ENCODE assay signal across 9 mouse cellular contexts in the genomic region with DNA sequence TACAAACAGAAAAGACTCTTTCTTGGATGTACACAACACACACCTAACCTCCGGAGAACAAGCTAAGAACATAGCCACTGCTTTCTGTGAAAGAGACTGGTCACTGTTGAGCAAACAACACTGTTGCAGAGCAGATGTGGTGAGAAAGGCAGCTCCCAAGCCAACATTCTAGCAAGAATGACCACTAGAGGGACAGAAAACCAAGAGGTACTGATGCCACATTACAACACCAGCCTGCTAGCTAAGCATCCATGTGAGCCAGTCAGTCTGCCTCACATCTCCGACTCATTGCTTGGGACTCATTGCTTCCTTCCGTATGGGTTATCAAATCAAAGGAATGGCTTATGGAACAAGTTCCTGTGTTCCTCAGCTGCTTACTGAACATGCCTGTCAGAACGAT. TPM values are rescaled to one million over a fixed set of nuclear protein-coding genes. Genes with fewer than 3 reads are reported as not detected.
DNase-seq lines count a peak whose midpoint lies in the region; ATAC-seq and TF ChIP-seq lines count a peak whose summit lies in the region.
"Had no signal": no experiment of that assay in that cellular context is flagged by ENCODE, and none has a peak within 500 bp of the region (broad histone marks: within the 10 kb centered on the region; RNA-seq: fewer than 3 reads in every experiment).

No protein-coding gene starts in this region.

- TF ChIP-seq EP300 in liver, embryonic 14.5 days (IDR thresholded peaks at IDR 0.05; ENCODE audit: low read depth): no peak

- no peak for ATAC-seq in liver, embryonic 14.5 days (ENCODE audit: insufficient read depth)
- ATAC-seq in granulocyte monocyte progenitor cell, adult 5-6 weeks (replicated peaks; ENCODE audit: poor library complexity, severe bottlenecking): peak; percentile 90
- ATAC-seq in megakaryocyte-erythroid progenitor cell, adult 5-6 weeks (replicated peaks; ENCODE audit: low FRiP score, low TSS enrichment, poor library complexity, severe bottlenecking): peak; percentile 88

- no peaks in the 10 kb centered on the region for H3K9me3 ChIP-seq in liver, embryonic 14.5 days (ENCODE audit: control insufficient read depth, low read length)
- H3K9me3 ChIP-seq: heart, embryonic 15.5 days had no signal

- no peak overlapping the region for H3K27ac ChIP-seq in liver, embryonic 14.5 days
- H3K27ac ChIP-seq: heart, embryonic 15.5 days had no signal

- TF ChIP-seq CTCF in liver, embryonic 14.5 days (IDR thresholded peaks at IDR 0.05; ENCODE audit: low read depth): peak; percentile 76

- peak; percentile 51 for DNase-seq in adrenal gland, postnatal 14 days
- no peak for DNase-seq in adrenal gland, adult 8-10 months
- DNase-seq in liver, embryonic 14.5 days (ENCODE audit: low read depth in 3 of 3, low spot score in 3 of 3): no peak
- no peak for DNase-seq in liver
- DNase-seq in cerebellum, adult 8-10 months: no peak
- DNase-seq in spleen, adult 12 weeks (ENCODE audit: low spot score): no peak

- no peak overlapping the region for H3K4me3 ChIP-seq in liver, embryonic 14.5 days (ENCODE audit: insufficient read depth in 1 of 2, low read depth in 2 of 2, low read length in 2 of 2)
- H3K4me3 ChIP-seq: heart, embryonic 15.5 days had no signal

- H3K27me3 ChIP-seq in liver, embryonic 14.5 days (ENCODE audit: control insufficient read depth, insufficient read depth, low read length): no peaks in the 10 kb centered on the region
- H3K27me3 ChIP-seq: heart, embryonic 15.5 days had no signal

- 73% methylated on average over 4 of the region's 4 CpGs for WGBS in liver, embryonic 14.5 days (ENCODE audit: insufficient replicate concordance)

- peaks cover 11% of the 10 kb centered on the region for H3K36me3 ChIP-seq in liver, embryonic 14.5 days (replicated peaks; ENCODE audit: control insufficient read depth, insufficient read depth, low read depth)

- peaks cover 0 to 4% of the 10 kb centered on the region in 2 experiments; a peak in 1 of 4 replicates for H3K4me1 ChIP-seq in liver, embryonic 14.5 days (replicated peaks; ENCODE audit: control insufficient read depth in 2 of 2, insufficient read depth in 2 of 2, low read length in 1 of 2)

- H3K4me2 ChIP-seq in liver, embryonic 14.5 days (ENCODE audit: low read depth): no peak overlapping the region
- H3K4me2 ChIP-seq: heart, embryonic 15.5 days had no signal

- H3K9ac ChIP-seq in liver, embryonic 14.5 days (replicated peaks): no peak overlapping the region
- H3K9ac ChIP-seq: heart, embryonic 15.5 days had no signal

RNA-seq across cellular contexts. Expression of a gene that starts 18.8 kb away (rescaled TPM):
- 42.6 and 47.5 TPM in 2 replicates for total RNA-seq in adrenal gland, postnatal 14 days (2021)
- total RNA-seq in adrenal gland, adult 8-10 months (2022): 10 to 100 TPM; 40.0 to 68.4 (median 51.1) TPM
- 7.1 and 10.3 TPM in 2 replicates for polyA plus RNA-seq in liver, embryonic 14.5 days (2012; rRNA removed)
- polyA plus RNA-seq in liver, embryonic 14.5 days (2014; fragmentation: Nextera tagmentation; extraction: Ambion mirVana): 7.5 and 7.9 TPM in 2 replicates
- total RNA-seq in granulocyte monocyte progenitor cell, adult 5-6 weeks (2014; fragmentation: Nextera tagmentation): 58.1 and 60.9 TPM in 2 replicates
- total RNA-seq in granulocyte monocyte progenitor cell, adult 5-6 weeks (2017): 35.6 and 40.9 TPM in 2 replicates
- 80.7 and 83.9 TPM in 2 replicates for total RNA-seq in megakaryocyte-erythroid progenitor cell, adult 5-6 weeks (2014; fragmentation: Nextera tagmentation)
- total RNA-seq in megakaryocyte-erythroid progenitor cell, adult 5-6 weeks (2017): 46.5 and 49.6 TPM in 2 replicates
